Mouse (Mus musculus) embryonic facial prominence, embryonic 13.5 days (tissue): Measurements from ENCODE around the gene Grm1. TPM values are rescaled to one million over a fixed set of nuclear protein-coding genes. Genes with fewer than 3 reads are reported as not detected.
"Not testable (repeated sequence)": the region's sequence is repeated elsewhere in the genome, so short reads cannot be mapped to it uniquely, and the experiment has no call there.

Experiments used
- ATAC-seq: fragments of 200-750 bp; cut with Nextera tagmentation; 2 replicates; pipeline ENCODE4 v1.8.0; 2017; ENCODE audit warnings: low read depth; ENCODE audit not compliant: insufficient number of reproducible peaks, insufficient read depth, low FRiP score, low TSS enrichment
- H3K27ac ChIP-seq: fragments of 300-500 bp; sonication (generic); 2 replicates; pipeline ENCODE4 v1.5.1; 2015; ENCODE audit warnings: moderate library complexity, mild to moderate bottlenecking, inconsistent platforms
- H3K27me3 ChIP-seq: fragments of 300-500 bp; sonication (generic); 2 replicates; pipeline ENCODE4 v1.6.1; 2015; ENCODE audit warnings: mild to moderate bottlenecking, inconsistent platforms
- H3K36me3 ChIP-seq: fragments of 300-500 bp; sonication (generic); 2 replicates; pipeline ENCODE4 v1.6.1; 2015; ENCODE audit warnings: mild to moderate bottlenecking, inconsistent platforms
- H3K4me1 ChIP-seq: fragments of 300-500 bp; sonication (generic); 2 replicates; pipeline ENCODE4 v1.6.1; 2015; ENCODE audit warnings: inconsistent platforms
- H3K4me2 ChIP-seq: fragments of 300-500 bp; sonication (generic); 2 replicates; pipeline ENCODE4 v1.6.1; 2015; ENCODE audit warnings: moderate library complexity, mild to moderate bottlenecking, inconsistent platforms
- H3K4me3 ChIP-seq: fragments of 300-500 bp; sonication (generic); 2 replicates; pipeline ENCODE4 v1.5.1; 2015; ENCODE audit warnings: mild to moderate bottlenecking, inconsistent platforms
- H3K9ac ChIP-seq: fragments of 300-500 bp; sonication (generic); 2 replicates; pipeline ENCODE4 v1.6.1; 2015; ENCODE audit warnings: mild to moderate bottlenecking, inconsistent platforms
- H3K9me3 ChIP-seq: fragments of 300-500 bp; sonication (generic); 2 replicates; pipeline ENCODE4 v1.6.1; 2016; ENCODE audit warnings: inconsistent platforms
- WGBS: fragments of 180-500 bp; shearing (Covaris S2); methylation state at CpG from one replicate; pipeline ENCODE4 v1.1.7; 2015; ENCODE audit warnings: mixed read lengths; 5-methylcytosine and 5-hydroxymethylcytosine counted together
- polyA plus RNA-seq: library from polyadenylated mRNA; unstranded; fragments of >200 nt; fragmentation: Nextera tagmentation; extraction: Ambion mirVana; gene quantifications from 2 replicates; pipeline ENCODE4 v1.2.1, GENCODE M21; 2015

Grm1 gene
- polyA plus RNA-seq, 1 experiment from 2014 or later: 0.13 TPM

DNA sequence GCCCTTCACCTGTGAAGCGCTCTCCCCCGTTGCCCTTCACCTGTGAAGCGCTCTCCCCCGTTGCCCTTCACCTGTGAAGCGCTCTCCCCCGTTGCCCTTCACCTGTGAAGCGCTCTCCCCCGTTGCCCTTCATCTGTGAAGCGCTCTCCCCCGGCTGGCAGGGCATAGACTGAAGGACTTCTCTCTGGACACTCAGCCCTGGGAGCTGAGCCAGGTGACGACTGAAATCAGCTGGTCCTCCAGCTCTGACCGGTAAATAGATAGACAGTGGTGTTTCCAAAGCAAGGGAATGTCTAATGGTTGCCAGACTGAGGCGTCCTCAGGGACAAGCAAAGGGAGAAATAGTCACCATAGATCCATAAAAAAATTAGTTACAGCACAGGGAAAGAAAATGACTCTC, 36.7 kb downstream of the Grm1 start:
- H3K27me3 ChIP-seq, H3K9me3 ChIP-seq, H3K4me3 ChIP-seq, H3K27ac ChIP-seq, H3K36me3 ChIP-seq, H3K9ac ChIP-seq, H3K4me2 ChIP-seq, ATAC-seq, H3K4me1 ChIP-seq: not testable (repeated sequence)
- WGBS: 57% methylated on average over 13 of the region's 13 CpGs

DNA sequence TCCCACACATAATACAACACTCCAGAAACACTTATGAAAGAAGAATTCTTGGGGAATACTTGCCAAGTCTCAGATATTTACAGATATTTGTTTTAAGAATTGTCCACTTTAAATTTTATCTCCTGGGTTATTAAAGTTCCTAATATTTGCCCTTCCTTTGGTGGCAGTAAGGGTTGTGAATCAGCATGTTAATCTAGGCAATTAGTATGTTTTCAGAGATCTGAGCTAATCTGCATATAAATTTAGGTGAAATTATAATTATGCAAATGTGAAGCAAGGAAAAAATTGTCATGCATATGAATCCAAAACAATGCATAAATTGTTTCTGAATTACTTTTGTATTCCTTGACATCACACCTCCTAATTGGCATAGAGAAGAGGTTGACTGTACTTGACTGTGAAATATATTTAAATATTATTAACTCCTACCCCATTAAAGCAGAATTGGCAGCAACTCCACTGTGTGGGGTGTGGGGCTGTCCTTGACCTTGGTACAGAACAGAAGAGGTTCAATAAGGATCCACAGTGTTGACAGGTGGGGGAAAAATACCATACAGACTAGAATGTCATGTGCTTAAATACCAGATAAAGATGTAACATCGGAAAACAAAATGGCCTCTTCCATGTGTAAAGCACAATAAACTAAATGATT, 37.6 kb downstream of the Grm1 start:
- Histone ChIP-seq H3K9ac (no peak overlapping the region), H3K27ac (no peak overlapping the region), H3K4me3 (no peak overlapping the region), H3K36me3 (no peaks in the 10 kb centered on the region), H3K4me2 (no peak overlapping the region), H3K27me3 (no peaks in the 10 kb centered on the region), H3K9me3 (no peaks in the 10 kb centered on the region), H3K4me1 (no peaks in the 10 kb centered on the region)
- WGBS: 89% methylated on average over 1 of the region's 1 CpGs
- ATAC-seq: no peak

DNA sequence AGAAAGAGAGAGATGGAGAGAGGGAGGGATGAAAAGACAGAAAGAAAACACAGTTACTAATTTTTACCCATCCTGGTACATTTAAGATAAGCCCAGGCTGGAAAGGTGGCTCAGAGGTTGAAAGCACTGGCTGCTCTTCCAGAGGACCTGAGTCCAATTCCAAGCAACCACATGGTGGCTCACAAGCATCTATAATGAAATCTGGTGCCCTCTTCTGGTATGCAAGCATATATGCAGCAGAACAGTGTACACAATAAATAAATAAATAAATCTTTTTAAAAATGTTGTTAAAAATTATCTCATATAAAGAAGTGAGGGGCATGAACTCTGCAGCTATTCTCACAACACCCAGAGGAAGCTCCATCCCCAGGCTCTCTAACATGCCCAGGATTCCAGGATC, 42.8 kb downstream of the Grm1 start:
- no peaks in the 10 kb centered on the region for H3K27me3 ChIP-seq
- no peak overlapping the region for H3K4me2 ChIP-seq
- H3K27ac ChIP-seq: no peak overlapping the region
- H3K36me3 ChIP-seq: no peaks in the 10 kb centered on the region
- no peaks in the 10 kb centered on the region for H3K9me3 ChIP-seq
- no peak for ATAC-seq
- no peak overlapping the region for H3K4me3 ChIP-seq
- no peaks in the 10 kb centered on the region for H3K4me1 ChIP-seq
- no peak overlapping the region for H3K9ac ChIP-seq

DNA sequence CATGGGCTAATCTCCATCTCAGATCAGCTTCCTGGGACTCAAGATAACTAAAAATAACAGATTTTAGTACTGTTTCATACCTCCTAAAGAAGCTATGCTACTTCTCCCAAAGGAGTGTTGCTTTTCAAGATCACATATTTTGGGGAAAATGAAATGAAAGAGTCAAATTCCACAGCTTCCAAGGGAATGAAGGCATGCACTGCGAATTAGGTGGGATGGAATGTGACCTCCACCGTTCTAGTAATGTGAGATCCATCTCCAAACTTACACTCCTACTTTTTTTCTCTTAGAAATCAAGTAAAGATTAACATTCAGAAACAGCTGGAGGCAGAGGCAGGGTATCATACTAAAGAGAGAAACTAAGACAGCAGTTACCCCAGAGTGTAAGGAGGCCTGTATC, 49.9 kb downstream of the Grm1 start:
- no peak overlapping the region for H3K4me2 ChIP-seq
- H3K27me3 ChIP-seq: no peaks in the 10 kb centered on the region
- H3K27ac ChIP-seq: no peak overlapping the region
- H3K4me1 ChIP-seq: no peaks in the 10 kb centered on the region
- no peaks in the 10 kb centered on the region for H3K9me3 ChIP-seq
- 24% methylated on average over 2 of the region's 2 CpGs for WGBS
- H3K9ac ChIP-seq: no peak overlapping the region
- no peak for ATAC-seq
- no peak overlapping the region for H3K4me3 ChIP-seq
- H3K36me3 ChIP-seq: no peaks in the 10 kb centered on the region

DNA sequence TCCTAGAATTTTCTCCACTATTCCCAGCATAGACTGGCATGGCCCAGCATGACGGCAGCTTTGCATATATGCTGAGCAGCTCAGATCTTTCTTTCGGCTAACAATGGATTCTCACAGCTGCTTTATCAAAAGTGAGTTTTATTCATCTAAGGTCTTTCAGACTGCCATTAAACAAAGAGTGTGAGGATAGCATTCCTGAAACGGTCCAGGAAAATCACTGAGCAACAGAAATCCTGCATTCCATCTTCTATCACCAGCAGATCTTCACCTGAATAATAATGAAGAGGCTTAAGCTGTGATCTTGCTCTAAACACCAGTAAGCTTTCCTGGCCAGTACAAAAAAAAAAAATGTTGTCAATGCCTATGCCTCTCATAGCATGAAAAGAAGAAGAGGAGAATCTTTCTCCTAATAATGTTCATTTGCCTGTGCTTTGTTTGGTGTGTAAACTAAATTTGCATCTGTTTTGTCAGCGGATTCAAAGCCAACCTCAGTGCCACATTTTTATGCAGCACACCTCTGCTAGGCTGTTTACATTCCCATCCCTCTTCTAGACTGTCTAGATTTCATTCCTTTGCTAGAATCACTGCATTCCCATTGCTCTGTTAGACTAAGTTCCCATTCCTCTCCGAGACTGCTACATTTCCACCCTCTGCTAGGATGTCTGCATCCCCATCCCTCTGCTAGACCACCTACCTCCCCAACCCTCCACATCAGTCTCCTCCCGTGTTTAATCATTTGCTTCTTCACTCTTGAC, 56.2 kb downstream of the Grm1 start:
- H3K27me3 ChIP-seq: no peaks in the 10 kb centered on the region
- no peak for ATAC-seq
- H3K4me2 ChIP-seq: no peak overlapping the region
- H3K9me3 ChIP-seq: no peaks in the 10 kb centered on the region
- H3K4me1 ChIP-seq: no peaks in the 10 kb centered on the region
- H3K27ac ChIP-seq: no peak overlapping the region
- H3K4me3 ChIP-seq: no peak overlapping the region
- no peak overlapping the region for H3K9ac ChIP-seq
- no peaks in the 10 kb centered on the region for H3K36me3 ChIP-seq
- 58% methylated on average over 6 of the region's 6 CpGs for WGBS

DNA sequence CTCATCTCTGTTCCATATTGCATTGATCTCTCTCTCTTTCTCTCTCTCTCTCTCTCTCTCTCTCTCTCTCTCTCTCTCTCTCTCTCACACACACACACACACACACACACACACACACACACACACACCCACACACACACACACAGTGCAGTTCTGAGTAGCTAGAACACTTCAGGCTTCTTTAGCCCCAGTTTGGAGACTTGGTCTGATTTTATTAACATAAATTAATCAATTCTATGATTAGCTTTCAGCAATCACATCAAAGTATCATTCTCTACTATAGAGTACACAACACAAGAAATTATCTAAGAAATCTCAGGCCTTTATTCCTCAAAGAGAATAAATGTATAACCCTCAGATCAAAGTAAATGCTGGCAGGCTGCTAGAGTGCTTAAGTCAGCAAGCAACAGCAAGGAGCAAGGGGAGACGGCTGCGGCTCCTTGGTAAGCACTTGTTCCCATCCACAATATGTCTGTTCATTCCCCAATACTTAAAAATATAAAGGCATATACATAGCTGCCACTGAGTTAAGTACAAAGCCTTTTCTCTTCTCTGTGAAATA, 63.1 kb downstream of the Grm1 start:
- WGBS: 79% methylated on average over 2 of the region's 2 CpGs
- H3K9ac ChIP-seq: no peak overlapping the region
- H3K27ac ChIP-seq: no peak overlapping the region
- no peak overlapping the region for H3K4me2 ChIP-seq
- no peaks in the 10 kb centered on the region for H3K27me3 ChIP-seq
- H3K4me1 ChIP-seq: no peaks in the 10 kb centered on the region
- H3K9me3 ChIP-seq: no peaks in the 10 kb centered on the region
- no peak overlapping the region for H3K4me3 ChIP-seq
- ATAC-seq: no peak
- H3K36me3 ChIP-seq: no peaks in the 10 kb centered on the region

DNA sequence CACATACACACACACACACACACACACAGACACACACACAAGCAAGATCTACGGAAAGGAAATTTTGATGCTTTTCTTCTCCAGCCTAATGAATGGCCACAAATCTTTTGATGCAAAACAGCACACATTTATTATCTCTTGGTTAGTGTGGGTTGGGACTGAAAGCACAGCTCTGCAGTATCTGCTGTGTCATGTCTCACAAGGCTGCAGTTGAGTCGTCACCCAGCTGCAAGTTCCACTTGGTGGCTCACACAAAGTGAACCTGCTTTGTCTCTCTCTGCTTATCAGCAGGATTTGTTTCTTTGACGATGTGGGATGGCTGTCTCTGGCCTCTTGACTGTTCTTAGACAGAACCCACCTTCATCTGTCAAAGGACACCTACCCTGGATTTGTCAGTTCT, 68.5 kb downstream of the Grm1 start:
- ATAC-seq: no peak
- no peaks in the 10 kb centered on the region for H3K4me1 ChIP-seq
- no peaks in the 10 kb centered on the region for H3K9me3 ChIP-seq
- no peak overlapping the region for H3K4me2 ChIP-seq
- no peak overlapping the region for H3K9ac ChIP-seq
- H3K27me3 ChIP-seq: no peaks in the 10 kb centered on the region
- H3K36me3 ChIP-seq: no peaks in the 10 kb centered on the region
- H3K27ac ChIP-seq: no peak overlapping the region
- 74% methylated on average over 3 of the region's 3 CpGs for WGBS
- H3K4me3 ChIP-seq: no peak overlapping the region

DNA sequence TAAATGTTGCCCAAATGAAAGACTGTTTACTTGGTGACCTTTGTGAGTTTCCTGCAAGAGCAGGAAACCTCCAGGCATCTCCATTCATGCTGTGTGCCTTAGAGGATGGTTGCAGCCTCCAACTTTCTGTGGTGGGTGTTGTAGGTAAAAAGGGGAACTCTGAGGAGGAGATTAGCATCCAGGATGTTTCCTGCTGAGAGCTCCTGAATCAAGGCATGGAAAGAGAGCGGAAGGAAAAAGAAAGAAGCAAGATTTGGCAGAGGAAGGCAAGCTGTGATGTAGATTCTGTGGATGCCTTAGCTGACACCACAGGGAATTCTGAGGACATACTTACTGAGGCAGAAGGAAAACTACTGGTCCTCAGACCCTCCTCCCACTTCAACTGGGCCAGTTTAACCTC, 85.4 kb downstream of the Grm1 start:
- no peak overlapping the region for H3K9ac ChIP-seq
- H3K4me2 ChIP-seq: no peak overlapping the region
- H3K36me3 ChIP-seq: no peaks in the 10 kb centered on the region
- H3K27me3 ChIP-seq: no peaks in the 10 kb centered on the region
- no peak for ATAC-seq
- no peak overlapping the region for H3K27ac ChIP-seq
- no peaks in the 10 kb centered on the region for H3K4me1 ChIP-seq
- no peak overlapping the region for H3K4me3 ChIP-seq
- 32% methylated on average over 1 of the region's 1 CpGs for WGBS
- no peaks in the 10 kb centered on the region for H3K9me3 ChIP-seq

DNA sequence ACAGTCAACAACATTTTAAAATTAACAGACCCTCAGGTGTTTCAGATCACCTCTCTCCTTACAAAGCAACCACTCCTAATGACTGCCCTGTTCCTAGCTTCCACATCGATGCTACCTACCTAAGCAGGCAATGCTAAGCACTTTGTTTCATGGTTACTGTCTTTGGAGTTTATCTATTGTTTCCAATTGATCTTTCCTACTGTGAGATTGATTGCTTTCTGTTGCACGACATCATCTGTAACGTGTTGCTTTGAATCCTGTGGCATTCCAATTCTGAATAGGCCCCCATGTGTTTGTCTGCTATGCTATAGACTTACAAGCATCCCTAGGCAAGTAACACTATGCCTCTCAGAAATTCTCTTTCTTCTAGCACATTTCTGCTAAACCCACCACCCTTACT, 90.4 kb downstream of the Grm1 start:
- Histone ChIP-seq H3K9ac (no peak overlapping the region), H3K27ac (no peak overlapping the region), H3K4me3 (no peak overlapping the region), H3K9me3 (no peaks in the 10 kb centered on the region), H3K36me3 (no peaks in the 10 kb centered on the region), H3K4me1 (no peaks in the 10 kb centered on the region), H3K4me2 (no peak overlapping the region), H3K27me3 (no peaks in the 10 kb centered on the region)
- ATAC-seq: no peak
- 65% methylated on average over 3 of the region's 3 CpGs for WGBS

DNA sequence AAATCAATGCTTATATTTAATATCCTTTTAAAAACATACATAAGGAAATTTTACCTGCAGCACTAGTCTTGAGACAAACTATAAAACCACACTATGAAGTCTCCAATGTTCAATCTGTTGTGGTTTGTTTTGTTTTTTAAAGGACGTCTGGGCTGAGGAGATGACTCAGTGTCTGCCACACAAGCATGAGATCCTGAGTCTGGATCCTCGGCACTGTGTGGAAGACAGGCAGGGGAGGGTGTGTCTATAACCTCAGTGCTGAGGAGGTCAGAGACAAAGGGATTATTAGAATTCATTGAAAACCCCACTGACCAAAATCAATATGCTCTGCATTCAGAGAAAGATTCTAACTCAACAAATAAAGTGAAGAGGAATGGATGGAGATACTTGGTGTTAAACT, 110.8 kb downstream of the Grm1 start:
- Histone ChIP-seq H3K4me1 (no peaks in the 10 kb centered on the region), H3K4me3 (no peak overlapping the region), H3K9me3 (no peaks in the 10 kb centered on the region), H3K27ac (no peak overlapping the region), H3K4me2 (no peak overlapping the region), H3K9ac (no peak overlapping the region), H3K36me3 (no peaks in the 10 kb centered on the region), H3K27me3 (no peaks in the 10 kb centered on the region)
- 62% methylated on average over 2 of the region's 2 CpGs for WGBS
- ATAC-seq: no peak

DNA sequence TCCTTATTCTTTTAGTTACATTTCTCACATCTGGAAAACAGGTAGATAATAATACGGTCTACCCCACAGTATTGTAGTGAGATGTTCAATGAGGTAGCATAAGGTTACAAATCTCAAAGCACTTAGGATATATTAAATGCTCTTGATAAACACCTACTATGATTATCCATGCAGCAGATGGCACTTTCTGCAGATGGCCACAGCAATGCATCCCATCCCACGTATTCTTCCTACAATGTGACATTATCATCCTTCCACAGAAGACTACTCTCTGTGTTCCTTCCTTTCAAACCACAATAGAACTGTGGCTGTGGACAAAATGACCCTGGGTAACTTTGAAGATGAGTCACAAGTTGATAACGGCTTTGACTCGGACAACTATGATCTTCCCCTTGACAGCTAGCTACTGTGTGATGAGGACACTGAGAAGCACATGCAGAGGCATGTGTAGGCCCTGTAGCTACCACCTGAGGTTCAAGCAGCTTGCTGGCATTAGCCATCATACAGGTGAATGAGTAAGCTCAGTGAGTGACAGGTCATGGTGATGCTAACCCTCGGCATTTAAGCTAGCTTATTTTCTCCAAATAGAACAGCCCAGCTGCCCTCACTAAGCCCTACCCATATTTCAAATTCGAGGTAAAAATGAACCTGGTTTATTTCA, 117.5 kb downstream of the Grm1 start:
- WGBS: 77% methylated on average over 6 of the region's 6 CpGs
- ATAC-seq: no peak

DNA sequence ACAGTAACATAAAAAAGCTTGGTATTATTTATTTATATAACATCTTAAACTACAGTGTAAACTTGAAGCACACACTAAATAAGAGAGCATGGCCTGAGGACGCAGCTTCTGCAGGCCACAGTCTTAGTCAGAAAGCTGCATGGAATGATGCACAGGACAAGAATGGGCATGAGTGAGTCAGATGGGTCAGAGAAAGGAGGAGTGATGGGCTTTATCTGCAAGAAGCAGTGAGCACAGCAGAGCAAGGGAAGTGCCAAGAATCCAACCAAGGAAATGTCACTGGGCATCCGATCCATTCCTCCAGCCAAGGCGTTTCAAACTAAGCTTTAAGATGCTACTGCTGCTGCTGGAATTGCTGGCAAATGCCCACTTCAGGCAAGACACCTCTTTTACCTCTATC, 131.6 kb downstream of the Grm1 start:
- Histone ChIP-seq H3K27ac (no peak overlapping the region), H3K4me3 (no peak overlapping the region), H3K4me2 (no peak overlapping the region), H3K4me1 (no peaks in the 10 kb centered on the region), H3K36me3 (no peaks in the 10 kb centered on the region), H3K27me3 (no peaks in the 10 kb centered on the region), H3K9ac (no peak overlapping the region), H3K9me3 (no peaks in the 10 kb centered on the region)
- 79% methylated on average over 3 of the region's 3 CpGs for WGBS
- ATAC-seq: no peak

More for the DNA sequence above, 117.5 kb downstream of the Grm1 start:
- H3K4me1 ChIP-seq: no peaks in the 10 kb centered on the region
- no peaks in the 10 kb centered on the region for H3K36me3 ChIP-seq
- H3K4me3 ChIP-seq: no peak overlapping the region
- H3K27me3 ChIP-seq: no peaks in the 10 kb centered on the region
- H3K4me2 ChIP-seq: no peak overlapping the region
- peaks cover 4% of the 10 kb centered on the region for H3K9me3 ChIP-seq
- no peak overlapping the region for H3K27ac ChIP-seq
- H3K9ac ChIP-seq: no peak overlapping the region
